Mouse (Mus musculus) lung, embryonic 16.5 days (tissue): ENCODE data around the gene Slc5a11. TPM values are rescaled to one million over a fixed set of nuclear protein-coding genes. Genes with fewer than 3 reads are reported as not detected.

Experiments
- ATAC-seq: fragments of 200-750 bp; cut with Nextera tagmentation; 2 replicates; pipeline ENCODE4 v1.8.0; 2017; ENCODE audit warnings: low read depth, mild to moderate bottlenecking, moderate library complexity
- H3K27ac ChIP-seq: fragments of 300-500 bp; sonication (generic); 2 replicates; pipeline ENCODE4 v1.5.1; 2014; ENCODE audit warnings: mild to moderate bottlenecking, control low read depth, low read length
- H3K27me3 ChIP-seq: fragments of 300-500 bp; sonication (generic); 2 replicates; pipeline ENCODE4 v1.6.1; 2014; ENCODE audit warnings: low read depth, low read length, mixed read lengths; ENCODE audit not compliant: control insufficient read depth, insufficient read depth
- H3K36me3 ChIP-seq: fragments of 300-500 bp; sonication (generic); 2 replicates; pipeline ENCODE4 v1.6.1; 2014; ENCODE audit warnings: low read length; ENCODE audit not compliant: control insufficient read depth, insufficient read depth
- H3K4me1 ChIP-seq: fragments of 300-500 bp; sonication (generic); replicated peaks from 2 replicates; pipeline ENCODE4 v1.6.1; 2014; ENCODE audit warnings: low read length, mixed read lengths; ENCODE audit not compliant: control insufficient read depth, insufficient read depth
- H3K4me2 ChIP-seq: fragments of 300-500 bp; sonication (generic); 2 replicates; pipeline ENCODE4 v1.6.1; 2014; ENCODE audit warnings: low read depth, low read length, control low read depth
- H3K4me3 ChIP-seq: fragments of 300-500 bp; sonication (generic); 2 replicates; pipeline ENCODE4 v1.5.1; 2014; ENCODE audit warnings: mild to moderate bottlenecking, low read length, control low read depth
- H3K9ac ChIP-seq: fragments of 300-500 bp; sonication (generic); 2 replicates; pipeline ENCODE4 v1.6.1; 2014; ENCODE audit warnings: low read length, control low read depth
- H3K9me3 ChIP-seq: fragments of 300-500 bp; sonication (generic); 2 replicates; pipeline ENCODE4 v1.6.1; 2016; ENCODE audit warnings: low read length; ENCODE audit not compliant: control insufficient read depth
- WGBS: fragments of 180-500 bp; shearing (Covaris S2); extraction: QIAGEN DNeasy Blood & Tissue Kit; methylation state at CpG from one replicate; pipeline ENCODE4 v1.1.7; 2014; 5-methylcytosine and 5-hydroxymethylcytosine counted together
- polyA plus RNA-seq: library from polyadenylated mRNA; unstranded; fragments of >200 nt; fragmentation: Nextera tagmentation; extraction: Ambion mirVana; gene quantifications from 2 replicates; pipeline ENCODE4 v1.2.1, GENCODE M21; 2015

Gene Slc5a11
- polyA plus RNA-seq, 1 experiment from 2014 or later: 0.28 TPM

DNA sequence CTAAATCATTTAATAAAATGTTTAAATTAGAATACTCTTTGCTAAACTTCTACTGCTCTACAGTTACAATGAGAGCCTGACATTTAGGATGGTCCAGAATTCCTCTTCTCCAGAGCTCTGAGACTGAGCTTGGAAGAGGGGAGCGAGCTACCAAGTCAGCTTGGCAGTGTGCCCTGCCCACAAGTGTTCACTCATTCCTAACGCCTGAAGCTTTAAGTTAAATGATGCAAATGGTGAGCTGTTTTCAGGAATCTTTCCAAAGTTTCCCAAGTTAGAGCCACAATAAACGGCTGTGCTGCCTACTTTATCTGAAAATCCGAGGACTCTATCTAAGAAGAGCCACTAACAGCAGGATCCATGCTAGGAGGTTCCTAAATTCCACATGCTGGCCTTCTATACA lies 69.2 kb downstream of the Slc5a11 start:
- ATAC-seq: no peak
- no peak overlapping the region for H3K4me2 ChIP-seq
- no peak overlapping the region for H3K9ac ChIP-seq
- no peak overlapping the region for H3K4me3 ChIP-seq
- no peak overlapping the region for H3K27ac ChIP-seq
- H3K27me3 ChIP-seq: no peaks in the 10 kb centered on the region
- no peaks in the 10 kb centered on the region for H3K9me3 ChIP-seq
- H3K4me1 ChIP-seq: no peaks in the 10 kb centered on the region
- WGBS: 47% methylated on average over 4 of the region's 4 CpGs
- peaks cover 19% of the 10 kb centered on the region for H3K36me3 ChIP-seq

DNA sequence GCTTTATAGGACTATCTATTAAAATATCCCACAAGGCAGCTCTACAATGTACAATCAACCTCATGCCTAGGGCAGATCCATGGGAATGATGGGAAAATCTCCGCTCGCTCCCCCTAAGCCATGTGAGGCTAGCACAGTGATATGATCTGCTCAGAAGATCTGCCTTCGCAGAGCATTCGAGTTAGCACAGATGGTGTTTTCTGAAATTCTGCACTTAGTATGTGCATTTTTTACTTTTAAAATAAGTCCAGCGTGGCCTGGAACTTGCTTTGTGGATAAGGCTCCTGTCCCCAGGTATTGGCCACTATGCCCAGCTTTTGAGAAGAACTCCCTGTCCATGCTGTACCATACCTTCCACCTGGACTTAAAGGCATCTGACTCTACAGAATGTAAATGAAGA lies 71.3 kb downstream of the Slc5a11 start:
- Histone ChIP-seq H3K9ac (no peak overlapping the region), H3K27me3 (no peaks in the 10 kb centered on the region), H3K27ac (no peak overlapping the region), H3K4me3 (no peak overlapping the region), H3K4me2 (no peak overlapping the region), H3K36me3 (peaks cover 18% of the 10 kb centered on the region; the same call in 1 of the 2 replicates), H3K4me1 (no peaks in the 10 kb centered on the region), H3K9me3 (no peaks in the 10 kb centered on the region)
- WGBS: 94% methylated on average over 5 of the region's 5 CpGs
- ATAC-seq: no peak

DNA sequence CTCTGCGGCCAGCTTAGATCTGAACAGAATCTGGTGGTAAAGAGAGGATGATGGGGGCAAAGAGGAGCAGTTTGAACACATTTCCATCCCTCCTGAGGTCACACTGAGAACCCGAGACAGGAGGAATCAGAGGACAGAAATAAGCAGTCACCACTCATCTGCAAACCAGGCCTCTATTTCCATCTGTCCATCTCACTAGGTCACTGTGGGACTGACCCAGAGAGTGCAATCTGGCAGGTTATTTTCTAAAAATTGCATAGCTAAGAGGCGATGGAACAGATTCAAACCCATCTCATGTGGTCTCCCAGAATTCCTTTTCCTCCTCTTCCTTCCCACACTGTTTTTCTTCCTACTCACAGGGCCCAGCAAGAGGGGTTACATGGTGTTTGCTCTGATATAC lies 73.3 kb downstream of the Slc5a11 start:
- Histone ChIP-seq H3K9me3 (no peaks in the 10 kb centered on the region), H3K4me3 (no peak overlapping the region), H3K4me1 (no peaks in the 10 kb centered on the region), H3K27me3 (no peaks in the 10 kb centered on the region), H3K4me2 (no peak overlapping the region), H3K9ac (no peak overlapping the region), H3K36me3 (peaks cover 18% of the 10 kb centered on the region; the same call in 1 of the 2 replicates), H3K27ac (no peak overlapping the region)
- no peak for ATAC-seq
- 83% methylated on average over 3 of the region's 3 CpGs for WGBS

DNA sequence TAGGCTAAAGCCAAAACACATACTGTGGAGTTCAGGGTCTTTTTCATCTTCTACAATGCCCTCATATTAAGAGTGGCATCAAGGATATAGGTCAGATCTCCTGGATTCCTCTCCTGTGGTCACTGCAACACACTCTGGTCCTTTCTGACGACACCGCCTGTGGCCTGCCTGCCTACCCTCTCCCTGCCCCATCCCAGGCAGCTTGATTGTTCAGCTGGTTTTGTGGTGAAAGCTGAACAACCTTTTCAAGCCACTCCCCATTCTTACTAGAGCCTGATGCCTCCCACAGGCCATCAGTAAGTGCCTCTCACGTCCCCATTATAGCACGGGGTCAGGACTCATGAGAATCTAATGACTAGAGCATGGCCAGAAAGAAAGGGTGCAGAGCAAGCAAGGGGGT lies 74.6 kb downstream of the Slc5a11 start:
- no peak overlapping the region for H3K9ac ChIP-seq
- no peaks in the 10 kb centered on the region for H3K27me3 ChIP-seq
- no peak overlapping the region for H3K27ac ChIP-seq
- H3K4me2 ChIP-seq: no peak overlapping the region
- H3K4me3 ChIP-seq: no peak overlapping the region
- WGBS: 75% methylated on average over 4 of the region's 4 CpGs
- ATAC-seq: no peak
- H3K36me3 ChIP-seq: peaks cover 17% of the 10 kb centered on the region; the same call in 1 of the 2 replicates
- no peaks in the 10 kb centered on the region for H3K4me1 ChIP-seq
- H3K9me3 ChIP-seq: no peaks in the 10 kb centered on the region

DNA sequence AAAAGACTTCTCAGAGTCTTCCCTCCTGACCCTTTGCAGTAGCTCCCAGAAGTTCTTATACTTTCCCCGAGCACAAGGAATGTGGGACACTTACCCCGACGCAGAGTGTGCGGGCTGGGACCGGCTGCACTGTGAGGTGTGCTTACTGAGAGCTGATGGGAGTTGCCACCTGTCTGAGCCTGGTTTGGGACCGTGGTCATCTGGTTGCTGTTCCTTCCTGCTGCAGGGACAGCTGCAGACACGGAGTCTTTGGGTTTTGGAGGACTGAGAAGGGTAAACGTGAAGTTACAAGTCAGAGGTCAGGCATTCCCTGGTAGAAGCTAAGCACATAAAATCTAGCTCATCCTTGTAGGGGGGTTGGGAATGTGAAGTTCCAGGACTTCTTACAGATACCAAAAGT lies 77.4 kb downstream of the Slc5a11 start:
- Histone ChIP-seq H3K36me3 (peaks cover 14% of the 10 kb centered on the region; the same call in 1 of the 2 replicates), H3K9ac (no peak overlapping the region), H3K4me2 (no peak overlapping the region), H3K4me1 (no peaks in the 10 kb centered on the region), H3K9me3 (no peaks in the 10 kb centered on the region), H3K27me3 (no peaks in the 10 kb centered on the region), H3K27ac (no peak overlapping the region), H3K4me3 (no peak overlapping the region)
- ATAC-seq: no peak
- WGBS: 77% methylated on average over 8 of the region's 8 CpGs

DNA sequence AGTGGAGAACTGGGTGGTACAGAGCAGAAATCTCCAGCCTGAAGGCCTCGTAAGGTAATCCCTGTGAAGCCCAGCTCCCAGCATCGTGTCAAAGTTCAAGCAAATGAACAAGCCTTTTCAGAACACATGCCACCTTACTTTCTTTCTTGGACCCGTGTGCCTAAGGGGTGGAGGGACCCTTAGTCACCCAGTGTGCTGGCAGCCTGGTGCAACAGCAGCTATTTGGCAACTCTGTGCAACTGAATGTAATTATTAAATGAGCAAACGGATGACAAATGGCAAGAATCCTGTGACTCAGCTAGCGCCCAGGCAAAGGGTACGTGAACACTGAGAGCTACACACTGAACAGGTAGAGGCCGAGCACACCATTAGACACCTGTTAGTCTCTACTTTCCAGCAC lies 79.3 kb downstream of the Slc5a11 start:
- Histone ChIP-seq H3K27me3 (no peaks in the 10 kb centered on the region), H3K36me3 (peaks cover 17% of the 10 kb centered on the region), H3K9me3 (no peaks in the 10 kb centered on the region), H3K9ac (no peak overlapping the region), H3K4me3 (no peak overlapping the region), H3K4me1 (no peaks in the 10 kb centered on the region), H3K27ac (no peak overlapping the region), H3K4me2 (no peak overlapping the region)
- WGBS: 86% methylated on average over 7 of the region's 7 CpGs
- no peak for ATAC-seq

DNA sequence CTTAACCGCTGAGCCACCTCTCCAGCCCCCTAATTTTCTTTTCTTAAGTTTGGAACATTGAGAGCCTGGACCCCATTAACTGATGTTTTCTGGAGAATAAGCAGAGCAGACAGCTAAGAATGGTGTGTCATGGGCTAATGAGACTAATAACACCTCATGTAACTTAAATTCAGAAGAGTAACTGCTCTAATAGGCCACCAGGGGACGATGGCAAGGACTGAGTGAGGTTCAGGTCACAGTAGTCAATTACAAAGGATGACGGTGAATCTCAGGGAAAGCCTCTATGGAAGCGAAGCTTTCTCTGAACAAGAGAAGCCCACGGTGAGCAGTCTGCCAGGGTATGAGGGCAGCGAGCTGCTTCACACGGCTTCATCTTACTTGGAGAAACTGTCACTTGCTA lies 80.8 kb downstream of the Slc5a11 start:
- Histone ChIP-seq H3K9me3 (no peaks in the 10 kb centered on the region), H3K4me2 (no peak overlapping the region), H3K9ac (no peak overlapping the region), H3K4me3 (no peak overlapping the region), H3K27me3 (no peaks in the 10 kb centered on the region), H3K36me3 (peaks cover 15% of the 10 kb centered on the region), H3K4me1 (no peaks in the 10 kb centered on the region), H3K27ac (no peak overlapping the region)
- ATAC-seq: no peak
- WGBS: 89% methylated on average over 7 of the region's 7 CpGs

DNA sequence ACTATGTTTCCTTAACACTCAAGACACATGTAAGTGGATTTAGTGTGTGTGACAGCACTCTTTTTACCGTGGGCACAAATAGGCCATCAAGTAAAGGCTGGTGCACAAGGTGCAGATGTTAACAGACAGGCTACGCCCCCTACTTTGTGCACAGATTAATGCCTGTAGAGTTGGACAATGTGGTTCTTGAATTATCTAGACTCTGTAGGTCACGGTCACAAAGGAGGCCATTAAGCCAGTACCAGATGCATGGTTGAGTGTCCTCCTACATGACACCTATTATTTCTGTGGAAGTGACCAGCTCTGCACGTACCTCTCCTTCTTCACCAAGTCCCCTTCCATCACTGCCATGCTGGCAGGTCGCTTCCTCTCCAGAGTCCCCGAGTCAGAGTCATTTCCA lies 81.5 kb downstream of the Slc5a11 start:
- no peaks in the 10 kb centered on the region for H3K4me1 ChIP-seq
- H3K27ac ChIP-seq: no peak overlapping the region
- no peak for ATAC-seq
- no peak overlapping the region for H3K4me3 ChIP-seq
- H3K27me3 ChIP-seq: no peaks in the 10 kb centered on the region
- no peak overlapping the region for H3K4me2 ChIP-seq
- H3K9me3 ChIP-seq: no peaks in the 10 kb centered on the region
- peaks cover 14% of the 10 kb centered on the region for H3K36me3 ChIP-seq
- WGBS: 89% methylated on average over 6 of the region's 6 CpGs
- H3K9ac ChIP-seq: no peak overlapping the region

DNA sequence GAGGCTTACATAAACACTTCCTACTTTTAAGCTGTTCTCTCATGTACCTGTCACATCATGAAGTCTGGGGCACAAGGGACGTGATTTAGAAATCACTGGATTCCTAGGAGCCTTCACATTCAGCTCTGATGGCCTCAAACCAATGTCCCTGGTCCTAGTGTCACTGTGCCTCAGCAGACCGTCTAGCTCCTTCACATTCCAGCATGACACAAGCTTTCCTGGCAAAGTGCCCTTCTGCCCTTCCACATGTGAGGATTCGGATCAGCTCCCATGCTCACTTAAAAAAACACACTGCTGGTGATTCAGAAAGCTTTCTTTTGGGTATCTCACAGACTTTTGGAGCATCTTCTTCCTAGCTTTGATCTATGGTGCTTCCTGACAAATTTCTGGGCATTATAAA lies 83.6 kb downstream of the Slc5a11 start:
- ATAC-seq: no peak
- H3K9me3 ChIP-seq: no peaks in the 10 kb centered on the region
- H3K4me2 ChIP-seq: no peak overlapping the region

DNA sequence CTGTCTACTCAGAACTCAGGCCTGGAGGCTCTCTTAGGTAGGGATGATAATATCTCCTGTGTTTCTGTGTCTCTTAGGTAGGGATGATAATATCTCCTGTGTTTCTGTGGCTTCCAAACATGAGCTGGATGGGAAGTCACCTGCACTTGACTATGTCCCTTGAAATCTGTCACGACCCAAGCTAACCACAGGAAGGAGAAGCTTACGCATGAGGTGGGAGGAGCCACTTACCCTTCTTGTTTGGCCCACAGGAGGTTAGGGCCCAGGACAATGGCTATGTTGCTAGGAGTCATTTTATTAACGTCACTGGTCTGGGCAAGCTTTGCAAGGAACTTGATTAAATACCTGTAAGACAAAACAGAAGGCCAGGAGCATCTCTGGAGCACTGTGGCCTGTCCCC lies 85.7 kb downstream of the Slc5a11 start:
- Histone ChIP-seq H3K4me2 (no peak overlapping the region), H3K9me3 (no peaks in the 10 kb centered on the region), H3K4me3 (no peak overlapping the region), H3K27ac (no peak overlapping the region), H3K4me1 (no peaks in the 10 kb centered on the region), H3K36me3 (peaks cover 18% of the 10 kb centered on the region), H3K9ac (no peak overlapping the region), H3K27me3 (no peaks in the 10 kb centered on the region)
- ATAC-seq: no peak
- WGBS: 69% methylated on average over 3 of the region's 3 CpGs

More for the DNA sequence above, 83.6 kb downstream of the Slc5a11 start:
- Histone ChIP-seq H3K27me3 (no peaks in the 10 kb centered on the region), H3K27ac (no peak overlapping the region), H3K4me1 (no peaks in the 10 kb centered on the region), H3K36me3 (peaks cover 16% of the 10 kb centered on the region), H3K4me3 (no peak overlapping the region), H3K9ac (no peak overlapping the region)
- 34% methylated on average over 3 of the region's 3 CpGs for WGBS
